Mouse (Mus musculus): Measurements from ENCODE around the gene Foxn3.

The Foxn3 gene

DNA sequence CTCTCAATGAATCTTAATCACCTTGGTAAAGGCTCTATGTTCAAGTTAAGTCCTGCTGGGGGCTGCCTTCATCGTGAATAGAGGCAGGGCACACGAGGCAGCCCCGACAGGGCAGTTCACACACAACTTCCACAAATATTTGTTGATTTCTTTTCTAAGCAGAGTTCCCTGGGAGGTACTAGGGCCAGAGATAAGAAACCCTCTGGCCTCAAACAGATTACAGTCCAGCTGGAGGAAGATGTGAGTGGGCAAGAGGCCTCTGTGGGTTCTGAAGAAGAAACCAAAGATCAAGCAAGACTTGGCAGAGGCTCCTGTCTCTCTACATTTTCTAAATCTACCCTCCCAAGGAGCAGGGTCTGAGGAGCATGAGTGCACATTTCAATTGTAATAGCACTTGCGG, 283.1 kb downstream of the Foxn3 start:
- DNase-seq = no peak

DNA sequence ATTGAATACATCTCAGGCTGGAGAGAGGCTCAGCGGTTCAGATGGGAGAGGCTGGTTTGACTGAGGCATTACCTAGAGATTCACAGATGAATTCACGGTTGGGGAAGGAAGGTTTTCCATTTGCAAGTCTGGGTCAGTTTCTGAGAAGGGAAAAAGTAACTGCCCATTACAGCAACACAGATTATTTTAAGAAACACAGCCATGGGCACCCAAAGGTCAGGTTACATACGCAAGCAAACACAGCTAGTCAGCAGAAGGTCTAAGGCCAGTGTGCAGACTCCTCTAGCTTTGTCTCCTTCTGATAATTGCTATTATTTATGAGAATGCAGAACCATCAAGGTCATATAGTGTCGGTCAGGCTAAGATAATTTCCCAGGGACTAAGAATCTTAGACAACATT, 284.0 kb downstream of the Foxn3 start:
- no peak for DNase-seq

DNA sequence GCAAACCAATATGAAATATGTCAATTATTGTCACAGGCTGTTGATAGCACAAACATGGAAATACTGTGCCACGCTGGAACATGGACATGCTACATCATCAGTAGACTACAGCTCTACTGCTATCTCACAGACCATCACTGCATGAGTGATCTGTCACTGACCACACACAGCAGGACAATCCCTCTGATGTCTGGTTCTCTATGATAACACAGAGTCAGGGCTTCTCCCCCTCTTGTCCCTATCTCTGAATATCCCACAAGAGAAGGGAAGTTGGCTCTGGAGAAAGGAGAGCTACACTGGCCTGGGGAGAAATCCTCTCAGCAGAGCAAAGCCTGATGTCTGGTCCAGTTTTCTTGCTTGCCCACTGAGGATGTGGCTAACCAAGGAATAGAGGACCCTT, 288.8 kb downstream of the Foxn3 start:
- DNase-seq = no peak

GRCm38 (mm10) chr12:99269396-99269795, 294.0 kb downstream of the Foxn3 start:
- DNase-seq = peak; percentile 43

GRCm38 (mm10) chr12:99268954-99269353, 294.4 kb downstream of the Foxn3 start:
- DNase-seq = no peak

DNA sequence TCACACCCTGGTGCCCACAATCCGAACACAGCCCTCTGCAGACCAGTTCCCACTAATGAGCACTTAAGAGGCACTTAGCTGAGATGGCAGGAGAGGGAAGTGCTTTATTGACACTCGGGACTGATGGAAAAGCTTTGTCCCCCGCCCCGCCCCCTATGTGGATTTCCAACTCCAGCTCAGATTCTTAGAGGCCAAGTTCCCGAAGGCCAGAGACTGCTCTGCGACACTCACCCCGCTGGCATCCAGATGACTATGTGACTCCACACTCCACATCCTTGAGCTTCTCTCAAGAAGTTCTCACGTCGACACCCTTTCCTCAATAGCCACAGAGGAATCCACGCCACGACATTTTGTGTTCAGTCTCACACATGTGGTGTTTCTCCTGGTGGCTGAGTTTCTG, 295.6 kb downstream of the Foxn3 start:
- DNase-seq = no peak

DNA sequence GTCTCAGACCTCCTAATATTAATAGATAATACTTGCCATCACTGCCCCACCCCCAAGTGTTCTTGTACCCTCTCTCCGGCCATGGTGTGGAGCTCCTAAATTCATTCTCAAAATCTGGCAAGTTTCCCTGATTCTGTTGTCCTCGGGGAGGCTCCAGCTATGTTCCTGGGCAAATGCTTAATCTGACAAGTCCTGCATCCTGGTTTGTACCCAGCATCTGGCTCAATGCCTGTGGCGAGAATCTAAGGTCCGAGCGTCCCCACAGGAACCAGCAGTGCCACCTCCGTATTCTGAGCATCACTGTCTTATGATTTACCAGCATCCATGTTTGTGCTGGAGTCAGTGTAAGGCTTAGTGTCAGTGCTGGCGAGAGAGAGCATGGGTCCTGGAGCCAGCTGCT, 296.9 kb downstream of the Foxn3 start:
- DNase-seq = no peak

DNA sequence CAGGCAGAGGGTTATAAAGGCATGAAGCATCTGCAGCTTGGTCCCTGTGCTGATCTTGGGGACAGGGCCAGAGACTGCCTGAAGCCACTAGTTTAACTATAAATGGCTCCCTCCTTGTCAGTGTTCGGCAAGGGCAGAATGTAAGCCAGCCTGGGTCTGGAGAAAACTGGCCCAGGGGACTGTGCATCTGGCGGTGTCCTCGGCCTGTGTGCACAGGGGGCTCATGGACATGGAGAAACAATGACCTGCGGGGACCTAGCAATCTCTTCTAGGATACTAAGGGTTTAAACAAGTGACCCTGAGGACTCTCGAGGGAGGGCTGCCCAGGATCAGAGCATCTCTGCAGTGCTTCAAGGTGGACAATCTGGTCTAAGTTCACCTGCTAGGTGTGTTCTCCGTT, 297.6 kb downstream of the Foxn3 start:
- no peak for DNase-seq

- DNase-seq = no peak
These were observed 299.0 kb downstream of the Foxn3 start for GRCm38 (mm10) chr12:99264386-99264785.

DNA sequence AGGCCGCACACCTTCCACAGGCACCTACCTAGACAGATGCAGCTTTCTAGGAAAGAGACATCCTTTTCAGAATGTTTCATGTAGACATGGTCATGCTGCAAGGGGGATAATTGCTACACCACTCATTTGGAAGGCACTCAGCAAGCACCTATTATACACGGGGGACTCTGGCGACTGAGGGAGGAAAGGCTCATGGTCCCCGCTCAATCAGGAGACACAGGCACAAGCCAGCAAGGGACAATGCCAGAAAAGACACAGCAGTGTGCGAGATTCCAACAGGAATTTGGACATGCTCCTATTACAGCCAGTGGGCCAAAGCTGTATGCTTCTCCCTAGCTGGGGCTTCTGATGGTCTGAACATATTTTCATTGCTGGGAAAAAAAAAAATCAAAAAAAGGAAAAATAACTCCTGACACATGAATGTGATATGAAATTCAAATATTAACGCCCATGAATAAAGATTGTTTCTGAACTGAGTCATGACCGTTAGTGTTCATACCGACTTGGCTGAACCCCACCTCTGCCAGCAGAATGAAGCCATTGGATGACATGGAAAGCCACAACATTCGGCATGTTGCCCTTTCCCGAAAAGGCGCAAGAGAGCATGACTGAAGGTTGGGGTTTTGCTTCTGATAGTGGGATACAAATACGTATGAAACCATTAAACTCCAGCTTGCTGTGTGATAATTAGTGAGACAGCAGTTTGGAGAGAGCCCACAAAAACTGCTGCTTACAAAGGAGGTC, 299.6 kb downstream of the Foxn3 start:
- no peak for DNase-seq

DNA sequence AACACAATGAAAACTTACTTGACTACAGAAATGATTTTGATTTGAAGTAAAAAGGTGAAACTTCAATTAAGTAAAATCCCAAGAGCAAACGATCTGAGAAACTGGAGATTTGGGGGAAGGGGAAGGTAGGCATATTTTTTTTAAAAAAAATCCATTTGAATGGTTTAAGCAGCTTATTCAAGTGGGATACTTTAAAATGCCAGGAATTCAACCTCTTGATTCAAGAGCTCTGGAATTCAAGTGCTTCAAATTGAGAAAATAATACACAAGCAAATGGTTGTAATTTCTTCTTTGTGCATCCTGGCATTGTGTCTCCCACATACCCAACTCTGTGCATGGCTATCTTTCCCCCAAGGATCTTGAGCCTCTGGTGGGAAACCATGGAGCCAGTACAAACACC, 300.5 kb downstream of the Foxn3 start:
- DNase-seq = no peak

DNA sequence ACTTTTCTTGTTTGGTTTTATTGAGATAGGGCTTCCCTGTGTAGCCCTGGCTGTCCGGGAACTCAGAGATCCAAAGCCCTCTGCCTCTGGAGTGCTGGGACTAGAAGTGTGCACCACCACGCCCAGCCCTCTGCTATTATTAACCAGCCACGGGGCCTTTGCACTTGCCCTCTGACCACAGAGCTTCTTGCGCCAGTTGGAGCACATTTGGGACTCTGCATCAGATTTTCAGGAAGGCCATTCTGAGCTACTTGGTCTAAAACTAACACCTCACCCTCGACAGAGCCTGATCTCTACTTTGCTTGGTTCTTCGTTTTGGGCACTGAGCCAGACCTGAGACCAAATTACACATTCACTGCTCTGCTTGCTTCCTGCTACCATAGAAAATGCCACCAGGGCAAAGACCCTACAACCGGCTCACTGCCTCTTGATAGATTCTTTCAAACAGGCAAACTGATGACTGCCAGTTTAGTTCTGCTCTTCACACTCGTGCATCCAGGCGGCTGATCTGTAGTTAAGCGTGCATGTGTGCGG, 301.2 kb downstream of the Foxn3 start:
- peak; percentile 23 for DNase-seq

DNA sequence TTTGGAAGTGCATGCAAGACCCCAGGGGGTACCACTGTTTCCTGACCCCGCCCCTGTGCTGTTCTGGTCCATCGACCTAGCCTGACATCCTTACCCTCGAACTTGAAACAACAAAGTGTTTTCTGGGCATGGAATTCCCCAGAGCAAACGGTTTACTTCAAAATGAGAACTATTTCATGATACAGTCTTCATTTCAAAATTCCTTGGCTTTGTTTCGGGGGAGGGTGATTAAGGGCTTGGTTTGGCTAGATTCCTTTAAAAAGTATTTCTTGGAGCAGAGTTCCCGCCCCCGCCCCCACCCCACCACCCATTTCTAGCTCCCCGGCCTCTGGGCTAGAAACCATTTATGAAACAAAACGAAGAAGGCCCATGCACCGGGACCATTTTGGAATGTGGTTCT, 303.2 kb downstream of the Foxn3 start:
- DNase-seq = no peak

DNA sequence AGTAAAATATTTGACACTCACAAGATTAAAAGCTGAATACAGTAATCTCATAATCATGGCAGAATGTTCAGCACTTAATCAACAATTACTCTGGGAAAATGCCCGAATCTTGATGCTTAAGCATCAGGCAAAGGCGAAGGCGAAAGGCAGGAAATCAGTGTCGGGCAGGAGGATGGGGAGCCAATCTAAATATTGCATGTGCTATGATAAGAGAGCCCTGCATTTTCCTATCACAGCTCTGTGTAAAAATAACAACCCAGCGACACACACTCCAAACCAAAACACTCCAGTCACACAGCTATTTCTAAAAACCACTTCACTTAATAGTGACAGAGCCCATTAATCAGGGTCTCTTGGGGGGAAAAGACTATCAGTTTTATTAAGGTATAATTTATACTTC, 305.8 kb downstream of the Foxn3 start:
- no peak for DNase-seq

DNA sequence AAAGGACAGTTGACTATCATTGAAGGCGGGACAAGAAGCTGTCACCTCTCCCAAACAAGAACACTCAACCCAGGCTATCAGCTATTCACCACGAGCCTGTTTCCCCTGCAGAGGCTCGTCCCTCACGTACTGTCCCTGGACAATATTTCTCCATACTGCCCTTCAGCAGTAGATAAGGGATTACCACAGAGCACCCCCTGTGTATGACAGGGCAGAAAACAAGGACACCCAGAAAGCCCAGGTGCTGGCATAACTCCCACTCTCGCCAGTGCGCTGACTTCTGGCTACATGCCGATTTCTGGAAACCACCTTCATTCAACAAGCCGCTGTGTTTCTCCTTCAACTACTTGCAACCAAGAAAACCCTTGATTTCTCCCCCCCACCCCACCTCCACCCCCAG, 306.4 kb downstream of the Foxn3 start:
- no peak for DNase-seq

DNA sequence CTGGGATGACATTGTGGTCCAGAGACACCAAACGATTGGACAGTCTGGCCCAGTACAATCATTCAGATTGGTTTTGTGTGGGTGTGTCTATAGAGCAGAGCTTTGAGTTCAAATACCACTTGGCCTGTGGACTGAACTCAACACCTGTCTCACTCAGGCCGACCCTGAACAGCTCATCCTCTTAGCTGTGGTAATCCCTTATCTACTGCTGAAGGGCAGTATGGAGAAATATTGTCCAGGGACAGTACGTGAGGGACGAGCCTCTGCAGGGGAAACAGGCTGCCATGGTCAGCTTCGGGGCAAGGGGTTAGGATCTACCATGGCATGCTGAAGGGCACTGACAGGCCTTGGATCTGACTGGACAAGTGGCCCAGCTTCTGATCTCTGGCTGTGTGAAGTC, 306.9 kb downstream of the Foxn3 start:
- no peak for DNase-seq

GRCm38 (mm10) chr12:99254436-99254835, 308.9 kb downstream of the Foxn3 start:
- DNase-seq = no peak

DNA sequence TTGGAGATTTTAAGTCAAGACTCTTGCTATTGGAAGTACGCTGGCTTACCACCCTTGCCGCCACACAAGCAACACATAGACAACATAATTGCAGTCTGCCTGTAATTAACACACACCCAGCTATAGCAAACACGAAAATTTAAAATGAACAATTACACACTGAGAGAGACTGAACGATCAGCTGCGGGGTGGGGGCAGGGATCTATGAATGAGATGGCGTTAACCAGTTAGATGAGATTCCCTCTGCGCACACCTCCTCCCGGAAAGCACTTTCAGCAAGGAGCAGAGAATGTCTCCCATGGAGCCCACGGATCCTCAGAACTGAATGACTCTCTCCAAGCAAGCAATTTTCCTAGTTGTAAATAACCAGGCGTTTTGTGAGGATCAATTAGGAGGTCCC, 309.8 kb downstream of the Foxn3 start:
- no peak for DNase-seq

- DNase-seq = no peak
These were observed 314.8 kb downstream of the Foxn3 start for GRCm38 (mm10) chr12:99248606-99249005.

- no peak for DNase-seq
These were observed 315.4 kb downstream of the Foxn3 start for GRCm38 (mm10) chr12:99247939-99248338.

DNA sequence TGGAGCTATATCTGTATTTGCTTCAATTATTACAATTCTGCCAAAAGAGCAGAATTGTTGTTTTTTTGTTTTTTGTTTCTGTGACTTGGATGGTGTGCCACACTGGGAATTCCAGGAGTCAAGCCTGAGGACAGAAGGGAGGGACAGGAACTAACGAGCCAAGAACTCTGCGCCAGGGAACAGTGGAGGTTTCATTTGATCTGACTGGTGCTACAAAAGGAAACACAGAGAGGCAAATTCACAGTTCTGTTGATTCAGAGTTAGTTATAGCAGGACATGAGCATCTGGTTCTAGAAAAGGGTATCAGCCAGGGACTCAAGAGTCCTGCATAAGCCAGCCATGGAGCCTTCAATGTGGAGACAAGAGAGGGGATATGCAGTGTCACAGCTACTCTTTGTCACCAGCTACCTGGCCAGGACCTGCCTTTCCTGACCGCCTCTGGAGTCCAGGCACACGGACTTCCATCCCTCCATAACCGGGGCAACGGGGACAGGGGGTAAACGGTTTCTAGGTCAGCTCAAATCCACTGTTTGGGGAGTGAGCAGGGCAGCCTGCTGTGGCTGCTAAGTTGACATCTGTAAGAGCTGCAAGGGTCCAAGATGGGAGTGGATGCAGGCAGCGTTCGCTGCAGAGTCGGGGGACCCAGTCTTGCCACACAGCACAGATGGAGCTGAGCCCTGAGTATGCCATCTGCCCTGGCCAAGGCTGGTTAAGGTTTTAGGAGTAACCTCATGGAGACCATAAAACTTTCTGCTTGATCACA, 316.2 kb downstream of the Foxn3 start:
- no peak for DNase-seq

- no peak for DNase-seq
These were observed 318.7 kb downstream of the Foxn3 start for GRCm38 (mm10) chr12:99244673-99245072.

- no peak for DNase-seq
These were observed 319.1 kb downstream of the Foxn3 start for GRCm38 (mm10) chr12:99244264-99244663.

DNA sequence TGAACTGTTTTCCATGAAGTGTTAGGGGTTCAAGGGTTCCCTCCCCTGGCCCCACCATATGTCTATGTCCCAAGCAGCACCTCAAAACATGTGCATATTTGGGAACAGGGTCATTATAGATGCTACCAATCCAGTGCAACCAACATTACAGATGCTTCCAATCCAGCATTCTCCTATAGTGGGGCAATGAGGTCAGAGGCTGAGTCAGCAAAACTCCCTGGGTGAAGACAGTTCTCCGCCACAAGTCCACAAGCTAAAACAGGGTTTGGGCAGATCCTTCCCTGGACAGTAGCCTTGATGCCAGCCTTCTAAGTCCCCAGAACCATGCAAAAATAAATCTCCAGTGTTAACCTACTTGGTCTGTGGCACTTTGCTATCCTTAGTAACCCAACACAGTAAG, 320.1 kb downstream of the Foxn3 start:
- DNase-seq = no peak
